Mouse (Mus musculus): Measurements from ENCODE around the gene Timm10b. TPM values are rescaled to one million over a fixed set of nuclear protein-coding genes. Genes with fewer than 3 reads are reported as not detected.

Gene Timm10b
- total and polyA plus RNA-seq, 2 experiments from 2014 or later, result 63.9 to 181 TPM

GRCm38 (mm10) chr7:105639304-105639703, 552 bp upstream of the Timm10b start:
- 61% methylated on average over 9 of the region's 9 CpGs for WGBS
- no peak for ATAC-seq

GRCm38 (mm10) chr7:105640233-105640893, 507 bp downstream of the Timm10b start, which contains the start of the genes Arfip2 and Gm45799:
Arfip2 (minus strand) TSS chr7:105640416.
Gm45799 (plus strand) TSS chr7:105640552.
- H3K9me3 ChIP-seq (ENCODE audit: low read length), result no peaks in the 10 kb centered on the region

More at GRCm38 (mm10) chr7:105639304-105639703, 552 bp upstream of the Timm10b start:
- H3K9ac ChIP-seq (replicated peaks; ENCODE audit: low read length), result peak overlapping the region; percentile 70; the same call in 1 of the 2 replicates
- H3K4me3 ChIP-seq (ENCODE audit: low read length), result peak overlapping the region; percentile 56
- H3K9me3 ChIP-seq (ENCODE audit: low read length), result no peaks in the 10 kb centered on the region
- no peak overlapping the region for H3K27ac ChIP-seq
- H3K4me2 ChIP-seq (ENCODE audit: low read depth, low read length), result peak overlapping the region; percentile 99
- peaks cover 25% of the 10 kb centered on the region for H3K36me3 ChIP-seq (ENCODE audit: insufficient read depth, low read length)
- H3K27me3 ChIP-seq (ENCODE audit: insufficient read depth, low read length), result no peaks in the 10 kb centered on the region
- no peak for DNase-seq (ENCODE audit: low spot score)
- no peak for TF ChIP-seq CTCF (IDR thresholded peaks at IDR 0.05; ENCODE audit: low read depth)
- H3K4me1 ChIP-seq (ENCODE audit: insufficient read depth, low read length), result peaks cover 12% of the 10 kb centered on the region; the same call in 1 of the 2 replicates

GRCm38 (mm10) chr7:105640894-105641255, 1.0 kb downstream of the Timm10b start:
- Histone ChIP-seq H3K27ac (peak overlapping the region; percentile 89), H3K9ac (replicated peaks; ENCODE audit: low read length) (peak overlapping the region; percentile 70), H3K36me3 (ENCODE audit: insufficient read depth, low read length) (peaks cover 23% of the 10 kb centered on the region), H3K9me3 (ENCODE audit: low read length) (no peaks in the 10 kb centered on the region), H3K27me3 (ENCODE audit: insufficient read depth, low read length) (no peaks in the 10 kb centered on the region), H3K4me2 (ENCODE audit: low read depth, low read length) (peak overlapping the region; percentile 99), H3K4me3 (ENCODE audit: low read length) (peak overlapping the region; percentile 56), H3K4me1 (ENCODE audit: insufficient read depth, low read length) (0 out of 2 replicates have a peak, but pooled peaks cover 7% of the 10 kb centered on the region)
- no peak for ATAC-seq
- WGBS, result under 1% methylated on average over 18 of the region's 18 CpGs
- TF ChIP-seq CTCF (IDR thresholded peaks at IDR 0.05; ENCODE audit: low read depth), result 0 out of 2 replicates have a peak, but pooled peaks have one; percentile 6
- DNase-seq (ENCODE audit: low spot score), result peak; percentile 40

More at GRCm38 (mm10) chr7:105640233-105640893, 507 bp downstream of the Timm10b start, which contains the start of the genes Arfip2 and Gm45799:
- peak within 1 kb of the TSS; percentile 70 for H3K9ac ChIP-seq (replicated peaks; ENCODE audit: low read length)
- H3K4me2 ChIP-seq (ENCODE audit: low read depth, low read length), result peak within 1 kb of the TSS; percentile 99
- H3K27ac ChIP-seq, result peak within 1 kb of the TSS; percentile 89
- DNase-seq (ENCODE audit: low spot score), result peak; percentile 99
- H3K4me3 ChIP-seq (ENCODE audit: low read length), result peak within 1 kb of the TSS; percentile 56
- ATAC-seq, result peak; percentile 96
- 0 out of 2 replicates have a peak, but pooled peaks cover 7% of the 10 kb centered on the region for H3K4me1 ChIP-seq (ENCODE audit: insufficient read depth, low read length)
- H3K36me3 ChIP-seq (ENCODE audit: insufficient read depth, low read length), result peaks cover 25% of the 10 kb centered on the region
- no peaks in the 10 kb centered on the region for H3K27me3 ChIP-seq (ENCODE audit: insufficient read depth, low read length)
- TF ChIP-seq CTCF (IDR thresholded peaks at IDR 0.05; ENCODE audit: low read depth), result no peak
- 1% methylated on average over 45 of the region's 45 CpGs for WGBS

DNA sequence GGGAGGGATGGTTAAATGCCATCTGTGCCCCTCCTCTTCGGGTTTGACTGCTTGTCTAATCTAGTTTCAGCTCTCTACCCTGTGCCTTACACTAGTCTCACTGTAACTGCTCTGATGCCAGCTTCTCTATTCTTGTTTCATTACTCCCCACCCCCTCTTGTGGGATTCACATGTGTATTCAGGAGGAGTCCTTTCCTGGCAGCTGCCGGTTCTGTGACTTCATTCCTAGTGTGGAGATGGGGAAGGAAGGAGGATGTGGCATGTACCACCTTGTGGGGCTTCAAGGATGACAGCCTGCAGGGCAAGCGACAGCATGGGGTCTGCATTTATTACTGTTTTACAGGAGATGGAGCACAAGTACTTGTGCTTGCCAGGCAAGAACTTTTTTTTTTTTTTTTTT, 2.1 kb downstream of the Timm10b start:
- DNase-seq (ENCODE audit: low spot score), result no peak

DNA sequence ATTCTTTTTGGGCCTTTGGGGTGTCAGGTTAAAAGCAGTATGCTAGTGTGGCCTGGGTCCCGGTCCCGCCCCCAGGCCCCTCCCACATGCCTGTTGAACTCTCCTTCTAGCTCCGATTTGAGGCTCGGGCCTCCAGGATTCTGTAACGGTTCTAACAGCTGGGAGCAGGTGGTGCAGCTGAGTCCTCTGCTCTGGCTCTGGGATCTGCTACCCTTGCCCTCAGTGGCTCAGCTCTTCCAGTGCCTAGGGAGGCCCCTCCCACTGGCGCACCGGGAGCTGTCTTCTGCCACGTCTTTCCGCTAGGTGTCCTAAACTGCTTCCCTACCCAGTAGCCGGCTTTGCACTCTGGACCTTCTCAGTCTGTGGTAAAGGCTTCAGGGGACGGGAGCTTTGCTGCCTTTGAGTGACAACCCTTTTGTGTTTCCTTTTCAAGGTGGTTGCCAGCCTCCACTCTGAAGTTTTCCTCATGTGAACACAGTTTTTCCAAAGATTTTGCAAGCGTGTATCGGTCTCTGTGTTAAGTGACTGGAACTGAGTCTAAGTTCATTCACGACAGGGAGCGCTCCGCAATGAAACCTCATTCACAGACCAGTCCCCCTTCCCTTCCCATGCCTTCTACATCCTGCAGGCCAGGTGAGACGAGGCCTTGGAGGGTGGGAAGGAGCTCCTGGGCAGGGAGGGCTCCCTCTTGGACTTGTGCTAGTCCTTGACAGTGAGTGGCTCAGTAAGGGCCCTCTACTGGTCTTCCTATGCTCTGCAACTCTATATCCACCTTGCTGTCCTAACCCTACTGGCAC, 11.0 kb downstream of the Timm10b start, which contains the start of gene Dnhd1:
Gene Dnhd1 (plus strand): TSS at position 189 of the 797 bp plus-strand sequence.
- Histone ChIP-seq H3K27me3 (ENCODE audit: insufficient read depth, low read length) (no peaks in the 10 kb centered on the region), H3K4me1 (ENCODE audit: insufficient read depth, low read length) (0 out of 2 replicates have a peak, but pooled peaks cover 5% of the 10 kb centered on the region), H3K4me2 (ENCODE audit: low read depth, low read length) (peak within 1 kb of the TSS; percentile 71), H3K27ac (peak within 1 kb of the TSS; percentile 48), H3K9ac (replicated peaks; ENCODE audit: low read length) (peak within 1 kb of the TSS; percentile 50), H3K9me3 (ENCODE audit: low read length) (no peaks in the 10 kb centered on the region), H3K36me3 (ENCODE audit: insufficient read depth, low read length) (no peaks in the 10 kb centered on the region), H3K4me3 (ENCODE audit: low read length) (peak within 1 kb of the TSS; percentile 36)
- DNase-seq (ENCODE audit: low spot score), result peak; percentile 70
- TF ChIP-seq CTCF (IDR thresholded peaks at IDR 0.05; ENCODE audit: low read depth), result peak; percentile 60
- 1% methylated on average over 17 of the region's 17 CpGs for WGBS
- ATAC-seq, result peak; percentile 92

More for the DNA sequence above, 2.1 kb downstream of the Timm10b start:
- no peak for ATAC-seq
- no peak for TF ChIP-seq CTCF (IDR thresholded peaks at IDR 0.05; ENCODE audit: low read depth)
- peak overlapping the region; percentile 99 for H3K4me2 ChIP-seq (ENCODE audit: low read depth, low read length)
- peak overlapping the region; percentile 70 for H3K9ac ChIP-seq (replicated peaks; ENCODE audit: low read length)
- H3K36me3 ChIP-seq (ENCODE audit: insufficient read depth, low read length), result peaks cover 12% of the 10 kb centered on the region
- no peak overlapping the region for H3K27ac ChIP-seq
- no peaks in the 10 kb centered on the region for H3K9me3 ChIP-seq (ENCODE audit: low read length)
- no peak overlapping the region for H3K4me3 ChIP-seq (ENCODE audit: low read length)
- 75% methylated on average over 3 of the region's 3 CpGs for WGBS
- H3K4me1 ChIP-seq (ENCODE audit: insufficient read depth, low read length), result 0 out of 2 replicates have a peak, but pooled peaks cover 7% of the 10 kb centered on the region
- no peaks in the 10 kb centered on the region for H3K27me3 ChIP-seq (ENCODE audit: insufficient read depth, low read length)

DNA sequence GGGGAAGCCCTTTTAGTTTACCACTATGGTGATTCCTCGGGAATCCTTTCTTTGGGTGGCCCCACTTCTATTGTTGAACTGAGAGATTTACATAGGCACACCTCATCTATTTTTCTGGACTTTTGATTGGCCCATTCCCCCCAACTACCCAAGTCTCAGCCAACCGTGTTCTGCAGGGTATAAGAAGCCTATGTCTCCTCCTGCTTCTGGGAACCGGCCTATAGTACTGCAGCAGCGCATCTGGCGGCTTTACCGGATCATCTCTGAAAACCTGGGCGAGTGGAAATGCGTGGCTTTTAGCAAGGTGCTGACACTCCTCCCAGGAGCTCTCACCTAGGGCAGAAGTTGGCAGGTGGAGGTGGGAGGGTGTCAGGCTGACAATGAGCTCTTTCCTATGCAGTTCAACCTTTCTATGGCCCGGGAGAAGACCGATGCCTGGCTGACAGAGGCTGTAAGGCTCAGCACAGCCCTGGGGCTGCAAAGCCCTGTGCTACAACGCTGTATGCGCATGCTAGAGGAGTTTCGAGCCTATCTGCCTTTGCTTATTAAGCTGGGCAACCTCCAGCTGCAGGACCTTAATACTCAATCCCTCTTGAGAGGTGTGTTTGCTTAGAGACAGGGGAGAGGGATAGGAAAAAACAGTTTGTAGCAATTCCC, 45.8 kb downstream of the Timm10b start:
- H3K9ac ChIP-seq (replicated peaks; ENCODE audit: low read length), result no peak overlapping the region
- H3K4me2 ChIP-seq (ENCODE audit: low read depth, low read length), result 0 out of 2 replicates have a peak overlapping the region, but pooled peaks have one; percentile 4
- no peaks in the 10 kb centered on the region for H3K36me3 ChIP-seq (ENCODE audit: insufficient read depth, low read length)
- H3K9me3 ChIP-seq (ENCODE audit: low read length), result no peaks in the 10 kb centered on the region
- ATAC-seq (peak; percentile 82), DNase-seq (ENCODE audit: low spot score) (peak; percentile 15)
- H3K27ac ChIP-seq, result no peak overlapping the region
- WGBS, result 17% methylated on average over 13 of the region's 13 CpGs
- no peaks in the 10 kb centered on the region for H3K4me1 ChIP-seq (ENCODE audit: insufficient read depth, low read length)
- H3K27me3 ChIP-seq (ENCODE audit: insufficient read depth, low read length), result no peaks in the 10 kb centered on the region
- TF ChIP-seq CTCF (IDR thresholded peaks at IDR 0.05; ENCODE audit: low read depth), result no peak
- no peak overlapping the region for H3K4me3 ChIP-seq (ENCODE audit: low read length)

Measured in hindbrain, postnatal 0 days (tissue).